Mouse (Mus musculus) spleen, postnatal 4 days (tissue): ENCODE results near the gene Ptges3l.
A peak's percentile ranks its signal among the peaks of the same experiment; 100 is the strongest.
"Not testable (repeated sequence)": the region's sequence is repeated elsewhere in the genome, so short reads cannot be mapped to it uniquely, and the experiment has no call there.

Experiments used
- DNase-seq, 2 experiments: peaks; one replicate each; pipeline ENCODE4 v3.0.0; 2022; ENCODE audit warnings: low spot score in 2 of 2

The Ptges3l gene

DNA sequence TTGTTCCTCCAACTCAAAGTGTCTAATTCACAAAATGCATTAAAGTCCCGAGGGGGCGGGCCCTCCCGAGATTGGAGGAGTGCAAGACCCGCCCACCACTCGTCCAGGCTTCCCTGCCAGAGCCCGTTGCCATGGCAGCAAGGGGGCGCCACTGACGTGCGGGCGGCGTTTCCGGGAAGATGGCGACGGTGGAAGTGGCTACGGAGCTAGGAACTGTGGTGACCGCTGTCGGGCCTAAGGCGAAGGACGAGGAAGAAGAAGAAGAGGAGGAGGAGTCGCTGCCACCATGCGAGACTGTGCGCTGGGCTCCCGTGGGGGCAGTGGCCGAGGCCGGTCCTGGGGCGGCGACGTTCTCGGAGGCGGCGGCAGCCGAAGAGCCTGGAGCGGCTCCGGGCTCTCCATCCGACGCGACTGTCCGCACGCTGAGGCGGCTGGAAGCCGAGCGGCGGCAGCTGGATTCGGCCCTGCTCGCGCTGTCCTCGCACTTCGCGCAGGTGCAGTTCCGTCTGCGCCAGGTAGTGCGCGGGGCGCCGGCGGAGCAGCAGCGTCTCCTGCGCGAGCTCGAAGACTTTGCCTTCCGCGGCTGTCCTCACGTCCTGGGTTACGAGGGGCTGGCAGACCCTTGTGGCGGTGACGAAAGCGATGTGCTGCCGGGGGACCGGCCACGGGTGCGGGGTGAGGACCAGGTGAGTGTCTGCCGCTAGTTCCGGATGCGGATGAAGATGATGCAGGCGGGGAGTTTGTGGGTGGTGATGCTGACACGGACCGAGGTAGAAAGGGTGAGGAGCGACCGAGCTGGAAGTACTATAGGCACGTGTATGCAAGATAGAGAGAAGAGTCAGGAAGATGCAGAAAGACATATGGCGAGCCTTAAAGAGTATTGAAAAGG, at the start of gene Ptges3l, which contains the start of gene Rundc1:
Ptges3l (minus strand) TSS at position 409 of the 889 bp plus-strand sequence.
Rundc1 (plus strand) TSS at position 161 of the 889 bp plus-strand sequence.
- peak; percentile 97 to 99 for DNase-seq

DNA sequence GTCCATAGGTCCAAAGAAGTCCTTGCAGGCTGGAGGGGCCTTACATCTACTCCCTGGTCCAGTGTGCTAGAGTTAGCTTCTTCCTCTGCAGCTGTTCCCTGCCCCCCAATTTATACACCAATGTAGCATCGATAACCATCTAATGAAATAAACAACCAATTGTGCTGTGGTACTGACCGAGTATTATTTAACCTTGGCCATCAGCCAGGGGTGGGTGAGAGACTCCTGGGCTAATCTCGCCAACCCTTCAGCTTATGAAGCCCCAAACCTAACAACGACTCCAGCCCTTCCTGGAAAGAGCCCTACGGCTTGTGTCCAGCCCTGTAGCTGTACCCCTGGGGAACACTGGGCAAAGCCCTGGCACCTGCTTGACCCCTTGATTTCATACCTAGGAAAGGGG, 49.2 kb upstream of the Ptges3l start:
- no peak for DNase-seq

DNA sequence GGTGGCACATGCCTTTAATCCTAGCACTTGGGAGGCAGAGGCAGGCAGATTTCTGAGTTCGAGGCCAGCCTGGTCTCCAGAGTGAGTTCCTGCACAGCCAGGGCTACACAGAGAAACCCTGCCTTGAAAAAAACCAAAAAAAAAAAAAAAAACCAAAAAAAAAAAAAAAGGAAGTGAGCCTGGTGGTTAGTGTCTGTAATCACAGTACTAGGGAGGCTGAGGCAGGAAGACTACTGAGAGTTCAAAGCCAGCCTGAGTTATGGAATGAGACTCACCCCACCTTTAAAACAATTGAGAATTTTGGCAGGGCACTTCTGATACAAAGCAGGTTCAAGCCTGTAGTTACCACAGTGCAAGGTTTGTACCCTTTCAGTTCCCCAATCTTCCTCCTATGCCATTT, 48.6 kb upstream of the Ptges3l start:
- DNase-seq, result not testable (repeated sequence)

DNA sequence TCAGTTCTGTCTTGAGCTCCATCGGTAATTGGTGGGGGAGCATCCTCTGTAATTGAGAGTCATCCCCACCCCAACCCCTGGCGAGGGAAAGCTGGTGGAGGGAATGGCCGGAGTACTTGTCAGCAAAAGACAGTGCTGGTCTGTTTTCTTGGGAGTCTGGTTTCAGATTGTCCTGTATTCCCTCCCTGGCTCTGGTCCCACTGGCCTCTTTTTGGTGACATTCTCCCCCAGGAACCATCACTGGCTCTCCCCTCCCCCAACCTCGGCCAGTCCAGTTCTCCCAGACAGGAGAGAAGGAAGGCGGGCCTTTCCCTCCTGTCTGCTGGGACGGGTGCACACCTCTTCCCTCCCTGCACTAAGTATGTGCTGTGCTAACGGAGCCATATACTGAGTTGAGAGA, 47.2 kb upstream of the Ptges3l start:
- DNase-seq, result no peak

DNA sequence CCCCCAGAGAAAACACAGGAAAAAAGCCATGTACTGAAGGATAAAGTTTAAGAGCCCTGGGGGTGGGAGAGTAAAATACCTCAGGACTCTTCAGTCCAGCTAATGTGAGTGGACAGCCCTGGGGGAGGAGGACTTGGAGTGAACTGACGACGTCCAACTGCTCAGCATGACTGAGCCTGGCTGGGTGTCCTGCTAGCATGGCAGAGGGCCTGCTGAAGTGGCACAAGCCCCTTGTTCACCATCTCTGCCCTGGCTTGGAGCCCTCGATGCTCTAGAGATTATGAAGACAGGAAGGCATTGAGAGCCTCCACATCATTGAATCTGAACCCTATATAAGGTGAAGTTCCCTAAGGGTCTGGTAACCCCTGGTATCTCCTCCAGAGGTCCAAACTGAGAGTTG, 46.8 kb upstream of the Ptges3l start:
- no peak for DNase-seq

DNA sequence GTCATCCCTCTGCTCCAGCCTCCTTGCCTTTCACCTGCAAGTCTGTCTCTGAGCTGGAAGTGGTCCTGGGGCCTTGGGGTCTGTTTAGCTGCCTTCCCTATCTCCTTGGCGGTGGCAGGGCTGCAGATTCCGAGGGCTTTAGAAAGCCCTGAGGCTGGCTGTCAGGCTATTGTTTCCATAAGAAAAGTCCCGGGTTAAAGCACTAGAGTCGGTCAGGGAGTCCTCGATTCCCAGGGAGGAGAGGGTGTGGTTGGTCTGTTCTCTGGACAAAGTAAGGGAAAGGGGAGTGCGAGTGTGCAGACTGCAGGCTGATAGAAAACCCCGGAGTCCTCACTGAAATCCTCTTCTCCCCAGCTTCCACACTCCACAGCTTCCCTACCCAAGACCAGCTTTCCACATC, 45.1 kb upstream of the Ptges3l start:
- no peak for DNase-seq

DNA sequence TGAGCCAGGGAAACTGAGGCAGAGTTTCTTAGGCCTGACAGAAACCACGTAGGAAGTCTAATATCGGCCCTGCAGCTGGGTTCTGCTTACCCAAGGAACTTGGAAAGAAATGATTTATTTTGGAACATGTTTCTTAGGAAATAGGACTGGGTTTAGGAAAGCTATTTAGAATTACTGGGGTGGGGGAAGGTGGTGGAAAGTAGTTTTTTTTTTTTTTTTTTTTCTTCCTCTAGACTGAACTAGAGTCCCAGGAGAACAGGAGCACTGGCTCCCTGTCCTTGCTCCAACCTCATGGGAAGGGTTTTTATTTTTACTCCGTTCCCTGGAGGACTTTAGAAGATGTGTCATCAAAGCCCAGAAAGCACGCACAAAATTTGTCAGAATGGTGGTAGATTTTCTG, 44.0 kb upstream of the Ptges3l start:
- DNase-seq, result no peak

DNA sequence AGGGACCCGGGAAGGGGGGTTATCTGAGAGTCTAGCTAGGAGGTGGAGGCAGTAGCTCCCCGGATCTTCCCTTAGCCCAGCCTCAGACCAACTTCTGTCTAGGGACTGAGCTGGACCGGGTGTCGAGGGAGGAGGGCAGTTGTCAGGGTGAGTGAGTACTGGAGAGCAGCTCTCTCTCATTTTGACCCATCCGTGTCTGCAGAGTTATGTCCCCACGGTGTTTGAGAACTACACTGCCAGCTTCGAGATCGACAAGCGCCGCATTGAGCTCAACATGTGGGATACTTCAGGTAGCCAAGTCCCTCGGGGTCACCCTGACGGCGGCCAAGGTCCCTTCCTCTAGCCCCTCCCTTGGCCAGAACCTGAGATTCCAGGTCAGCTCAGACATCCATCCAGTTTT, 43.6 kb upstream of the Ptges3l start:
- DNase-seq, result no peak

DNA sequence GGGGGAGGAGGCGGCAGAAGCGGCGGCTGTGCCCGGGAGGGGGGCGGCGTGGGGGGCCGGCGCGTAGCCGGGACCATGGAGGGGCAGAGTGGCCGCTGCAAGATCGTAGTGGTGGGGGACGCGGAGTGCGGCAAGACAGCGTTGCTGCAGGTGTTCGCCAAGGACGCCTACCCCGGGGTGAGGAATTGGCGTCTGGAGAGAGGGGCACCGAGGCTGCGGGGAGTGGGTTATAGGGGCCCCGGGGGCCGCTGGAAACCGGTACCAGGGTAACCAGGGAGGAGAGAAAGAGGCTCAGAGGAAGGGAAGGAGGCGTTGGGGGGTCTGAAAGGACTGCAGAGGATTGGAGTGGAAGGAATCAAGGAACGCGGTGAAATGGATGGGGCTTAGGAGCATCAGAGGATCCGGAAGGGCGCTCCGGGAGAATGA, 43.1 kb upstream of the Ptges3l start:
- DNase-seq, result peak in 1 of 2 experiments; percentile 74

DNA sequence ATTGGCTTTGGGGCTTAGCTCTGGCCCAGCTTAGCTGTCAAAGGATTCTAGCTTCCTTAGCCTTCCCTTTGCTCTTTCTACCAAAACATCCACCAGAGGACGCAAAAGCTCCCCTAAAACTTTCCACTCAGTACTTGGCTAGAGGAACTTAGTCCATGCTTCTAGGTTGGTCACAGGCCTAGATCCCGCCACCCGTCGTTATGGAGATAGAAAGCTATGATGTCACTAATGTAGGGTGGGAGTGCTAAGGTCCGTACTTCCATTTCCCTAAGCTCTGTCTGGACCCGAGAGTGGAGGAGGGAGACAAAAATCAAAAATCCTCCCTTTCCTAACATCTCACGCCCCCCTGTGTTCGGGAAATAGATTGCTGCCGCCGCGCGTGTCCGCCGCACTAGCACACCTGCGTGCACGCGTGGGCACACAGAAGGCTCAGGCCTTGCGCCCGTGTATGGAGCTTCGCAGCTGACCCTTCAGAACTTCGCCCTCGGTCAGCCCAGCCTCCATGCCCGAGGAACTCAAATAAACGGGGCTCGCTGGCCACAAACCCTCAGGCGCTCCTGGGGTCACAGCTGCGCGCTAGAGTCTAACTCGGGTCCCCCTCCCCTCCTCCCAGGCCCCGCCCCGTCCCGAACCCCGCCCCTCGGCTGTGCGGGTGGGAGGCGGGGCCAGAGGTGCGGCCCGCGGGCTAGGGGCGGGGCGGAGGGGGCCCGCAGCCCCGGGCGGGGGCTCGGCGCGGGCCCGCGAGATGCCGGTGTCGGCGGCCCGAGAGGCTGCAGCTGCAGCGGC, 42.5 kb upstream of the Ptges3l start:
- DNase-seq, result peak; percentile 39 to 79

DNA sequence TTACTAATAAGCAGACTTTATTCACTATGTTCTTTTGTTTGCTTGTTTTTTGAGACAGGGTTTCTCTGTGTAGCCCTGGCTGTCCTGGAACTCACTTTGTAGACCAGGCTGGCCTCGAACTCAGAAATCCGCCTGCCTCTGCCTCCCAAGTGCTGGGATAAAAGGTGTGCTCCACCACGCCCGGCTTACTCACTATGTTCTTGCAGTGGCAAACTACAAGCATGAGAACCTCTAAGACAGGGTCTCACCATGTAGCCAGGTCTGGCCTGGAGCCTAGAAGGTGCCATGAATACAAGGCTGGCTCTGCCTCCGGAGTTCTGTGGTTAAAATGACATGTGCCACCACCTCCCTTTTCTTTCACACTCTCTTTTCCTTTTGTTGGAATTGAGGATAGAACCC, 41.4 kb upstream of the Ptges3l start:
- DNase-seq, result not testable (repeated sequence)

DNA sequence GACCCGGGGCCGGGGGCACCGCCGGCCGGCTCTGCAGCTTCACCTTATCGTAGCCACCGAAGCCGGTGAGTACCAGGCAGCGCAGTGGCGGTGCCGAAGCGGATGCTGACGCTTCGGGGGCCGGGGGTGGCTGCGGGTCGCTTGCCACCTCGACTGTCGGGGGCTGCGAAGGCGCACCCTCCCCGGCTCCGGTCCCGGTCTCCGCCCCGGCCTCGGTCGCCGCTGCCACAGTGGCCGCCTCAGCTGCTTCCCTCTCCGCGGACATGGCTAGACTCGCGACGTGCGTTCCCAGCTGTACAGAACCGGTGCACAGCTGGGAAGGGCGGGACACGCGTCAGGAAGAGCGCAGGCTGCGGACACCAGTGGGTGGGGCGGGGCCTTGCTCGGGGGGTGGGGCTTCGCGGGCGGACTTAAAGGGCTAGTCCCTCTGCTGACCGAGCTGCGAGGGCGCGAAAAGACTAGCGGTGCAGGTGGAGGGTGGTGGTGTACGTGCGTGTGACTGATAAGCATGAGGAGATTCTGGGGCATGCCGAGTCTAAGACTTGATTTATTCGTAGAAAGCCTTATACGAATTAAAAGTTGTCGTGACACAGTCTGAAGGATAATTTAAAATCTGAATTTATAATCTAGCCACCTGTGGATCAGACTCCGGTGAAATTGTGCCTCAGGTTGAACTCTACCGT, 40.9 kb upstream of the Ptges3l start, which contains the start of gene Vat1:
Vat1 (minus strand) TSS at position 362 of the 683 bp plus-strand sequence.
- DNase-seq, result peak; percentile 58 to 80

DNA sequence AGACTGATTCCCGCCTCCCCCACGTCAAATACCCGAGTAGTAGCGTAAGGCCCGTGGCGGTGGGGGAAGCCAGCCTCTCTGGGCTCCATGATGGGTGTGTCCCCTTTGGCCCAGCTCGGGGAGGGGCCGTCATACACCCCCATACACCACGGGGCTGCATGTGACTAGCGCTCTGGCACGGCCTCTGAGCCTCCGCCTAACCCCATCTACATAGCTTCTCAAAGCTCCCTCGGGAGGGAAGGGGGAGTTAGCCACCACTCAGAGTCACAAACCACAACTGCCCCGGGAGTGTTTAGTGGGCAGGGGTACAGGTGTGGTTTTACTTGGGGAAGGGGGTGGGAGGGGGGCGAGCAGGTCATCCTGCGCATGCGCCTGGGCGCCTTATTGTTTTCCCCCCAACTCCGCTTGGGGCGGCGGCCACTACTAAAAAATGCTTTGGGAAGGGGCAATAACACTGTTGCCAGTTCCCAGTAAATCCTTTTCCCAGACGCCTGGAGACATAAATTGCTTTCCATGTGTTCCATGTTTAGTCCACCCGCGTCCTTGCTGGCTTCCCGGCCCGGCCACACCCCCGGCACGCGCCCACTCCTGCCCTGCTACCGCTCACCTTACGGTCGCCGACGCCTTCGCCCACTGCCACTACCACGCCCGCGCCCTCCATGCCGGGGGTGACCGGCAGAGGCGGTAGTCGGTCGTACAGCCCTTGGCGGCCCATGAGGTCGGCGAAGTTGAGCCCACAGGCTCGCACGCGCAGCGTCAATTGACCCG, 40.2 kb upstream of the Ptges3l start:
- DNase-seq, result peak; percentile 39 to 74

DNA sequence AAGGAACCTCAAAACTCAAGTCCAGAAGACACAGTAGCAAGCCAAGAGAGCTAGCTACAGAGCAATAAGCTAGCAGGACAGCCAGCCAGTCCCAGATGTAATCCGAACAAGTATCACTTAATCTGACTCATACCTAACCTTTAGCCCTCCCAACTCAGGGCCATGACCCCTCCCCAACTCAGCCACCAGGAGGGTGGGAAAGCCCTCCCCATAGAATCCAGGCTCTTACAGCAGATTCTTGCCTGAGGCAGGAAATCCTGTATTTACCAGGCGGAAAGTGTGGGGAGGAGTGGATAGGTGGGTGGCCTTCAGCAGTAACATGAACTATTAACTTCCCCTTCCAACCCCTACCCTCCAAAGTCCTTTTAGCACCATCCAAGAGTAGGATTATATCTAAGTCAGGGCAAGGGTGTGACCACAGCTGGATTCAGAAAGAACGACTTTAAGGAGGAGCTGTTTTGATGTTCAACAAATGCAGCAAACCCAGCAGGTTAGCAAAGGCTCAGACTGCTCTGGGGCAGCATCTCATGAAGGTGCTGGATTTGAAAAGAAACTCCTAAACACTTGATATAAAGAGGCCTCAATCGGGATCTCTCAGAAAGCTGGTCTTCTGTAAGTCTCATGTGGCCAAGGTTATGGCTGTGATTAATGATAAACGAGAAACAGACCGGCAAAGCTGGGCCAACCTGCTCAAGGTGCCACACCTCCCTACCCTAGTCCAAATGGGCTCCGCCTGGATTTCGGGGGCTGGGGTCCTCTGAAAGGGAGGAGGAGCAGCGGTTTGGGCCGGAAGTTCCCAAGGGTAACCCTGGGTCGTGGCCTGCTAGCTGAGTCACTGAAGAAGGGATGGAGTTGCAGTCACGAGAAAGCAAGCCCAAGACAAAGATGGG, 39.3 kb upstream of the Ptges3l start, which contains the start of gene Rnd2:
Rnd2 (plus strand) TSS at position 789 of the 890 bp plus-strand sequence.
- DNase-seq, result no peak

DNA sequence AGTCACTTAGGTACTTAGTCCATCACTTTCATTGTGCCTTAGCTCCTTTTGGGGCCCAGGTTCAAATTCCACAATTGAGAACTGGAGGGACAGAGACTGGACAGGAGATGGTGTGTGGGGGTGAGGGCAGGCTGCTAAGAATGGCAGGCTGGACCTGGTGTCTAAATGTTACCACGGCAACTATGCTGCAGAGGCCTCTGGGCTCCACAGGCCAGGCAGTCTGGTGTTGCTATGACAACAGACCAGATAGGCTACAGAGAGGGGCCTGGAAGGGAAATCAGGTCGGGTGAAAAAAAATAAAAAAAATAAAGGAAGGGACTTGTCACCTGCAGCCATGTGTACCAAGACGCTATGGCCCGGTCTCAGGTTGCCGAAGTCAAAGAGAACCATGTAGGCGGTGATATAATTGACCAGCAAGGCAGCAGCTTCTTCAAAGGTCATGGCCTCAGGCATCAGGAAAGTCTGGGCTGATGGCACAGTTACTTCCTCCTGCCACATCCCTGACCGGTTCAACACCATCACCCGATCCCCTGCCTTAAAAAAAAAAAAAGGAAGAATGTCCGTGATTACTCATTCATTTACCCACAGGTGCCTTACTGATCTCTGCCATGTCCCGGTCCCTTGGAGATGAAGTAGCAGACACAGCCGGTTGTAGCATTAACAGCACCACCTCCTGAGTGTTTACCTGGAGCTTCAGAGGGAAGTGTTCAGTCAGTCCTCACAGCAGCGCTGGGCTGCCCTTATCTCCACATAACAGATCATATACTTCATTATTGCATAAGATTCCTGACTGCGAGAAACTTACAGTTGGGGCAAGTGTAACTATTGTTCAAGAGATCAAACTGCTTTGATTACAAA, 37.7 kb upstream of the Ptges3l start:
- no peak for DNase-seq

DNA sequence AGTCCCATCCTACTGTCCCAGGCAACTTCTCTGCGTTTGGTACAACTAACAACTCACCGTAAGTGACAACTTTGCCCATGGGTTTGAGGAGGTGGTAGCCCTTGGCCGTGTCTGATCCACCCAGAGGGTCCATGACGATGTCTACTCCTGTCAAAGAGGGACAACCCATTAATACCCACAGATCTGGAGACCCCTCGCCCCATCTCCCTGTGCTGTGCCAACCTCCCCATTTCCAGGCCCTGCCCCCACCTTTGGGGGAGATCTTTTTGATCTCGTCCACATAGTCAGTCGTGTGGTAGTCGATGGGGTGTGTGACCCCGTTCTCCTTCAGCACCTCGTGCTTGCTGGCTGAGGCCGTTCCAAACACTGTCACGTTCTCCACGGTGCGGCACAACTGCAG, 37.0 kb upstream of the Ptges3l start:
- no peak for DNase-seq

DNA sequence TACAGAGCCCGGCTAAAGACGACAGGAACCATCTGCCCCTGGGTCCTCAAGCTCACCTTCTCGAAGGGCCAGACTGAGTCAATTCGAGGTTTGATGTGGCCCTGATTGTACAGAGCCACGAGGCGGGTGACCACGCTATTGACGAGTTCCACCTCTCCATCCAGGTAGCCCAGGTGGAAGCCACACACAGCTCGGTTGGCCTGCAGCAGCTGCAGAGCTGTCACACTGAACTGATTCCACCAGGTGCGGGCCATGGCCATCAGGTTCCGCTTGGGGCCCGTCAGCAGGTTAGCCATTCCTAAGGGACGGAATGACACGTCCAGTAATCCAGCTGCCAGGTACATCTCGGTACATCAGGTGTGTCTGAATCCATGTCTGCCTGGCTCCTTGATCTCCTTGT, 35.2 kb upstream of the Ptges3l start:
- no peak for DNase-seq

DNA sequence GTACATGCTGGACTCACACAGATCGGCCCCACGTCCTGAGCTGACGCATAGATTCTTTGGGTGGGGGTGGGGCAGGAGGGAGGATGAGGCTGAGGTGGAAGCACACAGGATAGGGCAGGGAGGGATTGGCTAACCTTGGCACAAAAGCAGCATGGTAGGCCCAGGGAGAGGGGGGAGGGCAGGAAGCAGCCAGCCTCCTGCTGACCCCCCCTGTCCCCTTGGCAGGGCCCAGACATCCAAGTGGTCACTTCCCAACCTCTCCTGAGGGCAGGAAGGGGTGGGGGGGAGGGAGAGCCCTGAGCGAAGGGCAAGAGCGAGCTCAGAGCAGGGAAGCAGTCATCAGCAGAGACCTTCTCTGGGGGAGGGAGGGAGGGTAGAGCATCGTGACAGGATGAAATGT, 34.6 kb upstream of the Ptges3l start:
- no peak for DNase-seq

DNA sequence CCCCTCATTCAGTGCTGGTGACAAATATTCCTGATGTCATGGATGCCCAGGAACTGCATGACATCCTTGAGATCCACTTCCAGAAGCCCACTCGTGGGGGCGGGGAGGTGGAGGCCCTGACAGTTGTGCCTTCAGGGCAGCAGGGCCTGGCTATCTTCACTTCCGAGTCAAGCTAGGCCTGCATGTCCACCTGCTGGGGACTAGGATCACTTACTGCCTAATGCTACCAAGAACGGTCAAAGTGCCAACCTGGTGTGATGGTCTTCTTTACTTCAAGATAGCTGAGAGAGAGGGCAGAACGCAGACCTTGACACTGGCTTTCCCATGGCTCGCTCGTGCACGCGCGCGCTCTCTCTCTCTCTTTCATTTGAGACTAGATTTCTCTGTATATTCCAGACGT, 33.1 kb upstream of the Ptges3l start:
- DNase-seq, result no peak
